In genomic region chr9:59035342-59036158, GRCm38 (mm10) we compare ENCODE assay signal across 8 mouse cellular contexts. TPM values are rescaled to one million over a fixed set of nuclear protein-coding genes. Genes with fewer than 3 reads are reported as not detected.
A peak's percentile ranks its signal among the peaks of the same experiment; 100 is the strongest.
DNase-seq lines count a peak whose midpoint lies in the region; ATAC-seq lines count a peak whose summit lies in the region.

No protein-coding gene starts in this region.

- H3K27me3 ChIP-seq in kidney, embryonic 16.5 days (ENCODE audit: insufficient read depth, low read length) = no peaks in the 10 kb centered on the region

- no peaks in the 10 kb centered on the region; the same call in 1 of the 2 replicates for H3K36me3 ChIP-seq in kidney, embryonic 16.5 days (ENCODE audit: insufficient read depth, low read length)

- H3K9me3 ChIP-seq in kidney, embryonic 16.5 days (ENCODE audit: low read length) = peaks cover 4% of the 10 kb centered on the region; the same call in 1 of the 2 replicates

- peak overlapping the region; percentile 97 for H3K9ac ChIP-seq in kidney, embryonic 16.5 days (replicated peaks; ENCODE audit: low read length)

- H3K27ac ChIP-seq in kidney, embryonic 16.5 days (ENCODE audit: low read length) = peak overlapping the region; percentile 100

- H3K4me2 ChIP-seq in kidney, embryonic 16.5 days (replicated peaks; ENCODE audit: low read depth, low read length) = peak overlapping the region; percentile 72

- ATAC-seq in kidney, embryonic 16.5 days (ENCODE audit: low FRiP score, low TSS enrichment) = peak; percentile 58; the same call in 1 of the 2 replicates

- peaks cover 17% of the 10 kb centered on the region for H3K4me1 ChIP-seq in kidney, embryonic 16.5 days (ENCODE audit: insufficient read depth, low read length)

- peak overlapping the region; percentile 96 for H3K4me3 ChIP-seq in kidney, embryonic 16.5 days (ENCODE audit: low read length)

- DNase-seq in layer of hippocampus, adult 11-12 months (ENCODE audit: low spot score) = peak; percentile 42
- no peak for DNase-seq in layer of hippocampus, adult 9-10 months (ENCODE audit: low spot score)
- peak; percentile 34 for DNase-seq in embryo, embryonic 11.5 days (ENCODE audit: low read depth, low spot score)
- peak; percentile 41 to 61 for DNase-seq in heart, adult 18-20 months
- peak; percentile 18 for DNase-seq in liver
- DNase-seq in neural tube, embryonic 10.5 days (ENCODE audit: extremely low spot score, low spot score) = peak; percentile 75
- DNase-seq in thymus, postnatal 36 days = peak; percentile 2 to 5

- under 1% methylated on average over 62 of the region's 63 CpGs for WGBS in kidney, embryonic 16.5 days

RNA-seq across cellular contexts. Expression of gene Neo1, which starts 0.7 kb away (rescaled TPM):
- total RNA-seq in heart, adult 18-20 months (2021) = 10 to 100 TPM; 47.4 to 51.6 TPM
- 31.5 and 33.2 TPM in 2 replicates for polyA plus RNA-seq in kidney, embryonic 16.5 days (2015; fragmentation: Nextera tagmentation; extraction: Ambion mirVana)
